Mouse (Mus musculus) cortical plate, adult 2 months (tissue): ENCODE results near the gene Car10.

Source experiments
- CTCF ChIP-seq: fragments of 200-500 bp; IDR thresholded peaks from 2 replicates; pipeline ENCODE4 v1.5.1; 2011; ENCODE audit warnings: mild to moderate bottlenecking, control low read depth, low read length; ENCODE audit not compliant: insufficient read depth; ENCODE audit errors: extremely low read depth
- POLR2A ChIP-seq: fragments of 200-500 bp; IDR thresholded peaks from 2 replicates; pipeline ENCODE4 v1.6.1; 2011; ENCODE audit warnings: mild to moderate bottlenecking, low read length, control low read depth; ENCODE audit not compliant: insufficient read depth; ENCODE audit errors: extremely low read depth

GRCm38 (mm10) chr11:93188621-93189020, 90.8 kb downstream of the Car10 start:
- TF ChIP-seq POLR2A: no peak
- TF ChIP-seq CTCF: no peak
